Mouse (Mus musculus): ENCODE data around the gene Ifitm10.
A peak's percentile ranks its signal among the peaks of the same experiment; 100 is the strongest.

Gene Ifitm10

GRCm38 (mm10) chr7:142391108-142391507, 17.6 kb upstream of the Ifitm10 start:
- no peak for DNase-seq (ENCODE audit: low spot score in 2 of 2)

- no peak for DNase-seq (ENCODE audit: low spot score in 2 of 2)
These were observed 16.6 kb upstream of the Ifitm10 start for GRCm38 (mm10) chr7:142389961-142390650.

GRCm38 (mm10) chr7:142388740-142389139, 15.2 kb upstream of the Ifitm10 start:
- no peak for DNase-seq (ENCODE audit: low spot score in 2 of 2)

- no peak for DNase-seq (ENCODE audit: low spot score in 2 of 2)
These were observed 14.6 kb upstream of the Ifitm10 start for GRCm38 (mm10) chr7:142388198-142388597.

- DNase-seq (ENCODE audit: low spot score in 2 of 2): peak; percentile 89 to 91
These were observed 14.0 kb upstream of the Ifitm10 start, which contains the start of gene Ctsd for GRCm38 (mm10) chr7:142387419-142388148. Ctsd (minus strand) TSS chr7:142388038.

DNA sequence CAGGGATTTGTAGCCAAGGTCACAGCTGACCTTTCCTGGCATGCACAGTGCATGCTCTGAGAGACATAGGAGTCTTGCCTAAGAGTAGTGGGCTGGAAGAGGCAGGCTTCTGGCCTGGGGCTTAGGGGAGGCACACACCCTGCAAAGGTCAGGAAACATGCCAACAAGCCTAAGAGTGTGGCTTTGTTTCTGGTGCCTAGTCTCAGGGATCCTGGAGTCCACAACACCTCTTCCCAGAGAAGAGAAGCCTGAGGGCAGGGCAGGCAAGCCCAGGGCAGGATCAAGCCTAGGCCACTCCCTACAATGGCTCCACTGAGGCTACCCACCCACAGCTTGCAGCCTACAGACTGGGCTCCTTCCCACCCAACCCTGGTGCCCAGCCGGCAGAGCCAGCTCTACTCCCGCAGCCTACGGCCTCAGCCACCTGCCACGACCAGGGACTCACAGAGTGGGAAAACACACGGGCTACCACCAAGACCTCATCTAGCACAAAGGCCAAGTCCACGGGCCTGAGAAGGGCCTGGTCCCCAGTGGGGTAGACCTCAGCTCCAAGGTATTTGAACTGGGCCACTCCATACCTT, 13.2 kb upstream of the Ifitm10 start:
- no peak for DNase-seq (ENCODE audit: low spot score in 2 of 2)

DNA sequence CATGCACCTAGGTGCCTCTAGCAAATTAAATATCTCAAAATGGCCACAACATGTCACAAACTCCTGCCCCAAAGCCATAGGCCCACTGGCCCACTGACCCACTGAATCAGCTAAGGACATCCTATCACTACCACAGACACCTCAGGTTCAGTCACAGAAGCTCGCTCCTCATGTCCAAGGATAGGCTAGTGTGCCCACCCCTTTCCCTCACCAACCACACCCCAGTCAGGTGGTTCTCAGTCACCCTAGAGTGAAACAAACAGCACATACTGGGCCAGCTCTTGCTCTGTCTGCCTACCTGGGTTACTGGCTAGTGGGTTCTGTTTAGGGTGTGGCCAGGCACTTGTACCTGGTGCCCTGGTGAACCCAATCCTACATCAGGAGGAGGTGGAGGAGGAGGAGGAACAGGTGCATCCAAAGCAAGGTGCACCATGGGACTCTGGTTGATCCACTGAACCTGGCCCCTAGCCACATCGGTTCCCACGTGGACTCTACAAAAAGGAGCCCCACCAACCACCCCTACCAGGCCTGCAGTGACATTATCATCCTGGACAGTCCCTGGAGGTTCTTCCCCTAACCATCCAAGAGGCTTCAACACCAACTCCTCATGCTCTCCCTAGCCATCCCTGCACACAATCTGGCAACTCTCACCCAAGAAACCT, 12.3 kb upstream of the Ifitm10 start:
- peak; percentile 41 to 63 for DNase-seq (ENCODE audit: low spot score in 2 of 2)

DNA sequence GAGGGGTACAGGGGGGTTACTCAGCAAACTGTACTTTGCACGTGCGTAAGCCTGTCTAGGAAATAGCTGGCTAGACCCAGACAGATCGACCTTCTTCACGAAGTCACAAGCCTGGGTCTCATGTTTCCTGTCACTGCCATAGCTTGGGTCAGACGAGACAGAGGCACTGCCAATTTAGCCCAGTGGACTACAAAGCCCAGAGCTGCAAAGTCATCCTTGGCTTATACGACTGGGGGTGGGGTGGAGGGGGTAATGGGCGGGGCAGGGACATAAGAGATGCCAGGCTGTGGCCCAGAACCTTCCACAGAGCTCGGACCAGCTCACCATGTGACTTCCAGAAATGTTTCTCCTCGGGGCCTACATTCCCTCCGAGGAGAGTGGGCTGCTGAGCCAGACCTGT, 10.8 kb upstream of the Ifitm10 start:
- DNase-seq (ENCODE audit: low spot score in 2 of 2): peak in 1 of 2 experiments; percentile 43

- DNase-seq (ENCODE audit: low spot score in 2 of 2): no peak
These were observed 9.0 kb upstream of the Ifitm10 start, which contains the start of gene Gm49369 for GRCm38 (mm10) chr7:142382567-142382966. Gm49369 (minus strand) TSS chr7:142382667.

GRCm38 (mm10) chr7:142381175-142381574, 7.6 kb upstream of the Ifitm10 start:
- peak; percentile 60 to 74 for DNase-seq (ENCODE audit: low spot score in 2 of 2)

GRCm38 (mm10) chr7:142379186-142379585, 5.6 kb upstream of the Ifitm10 start:
- DNase-seq (ENCODE audit: low spot score in 2 of 2): peak; percentile 67 to 82

- DNase-seq (ENCODE audit: low spot score in 2 of 2): no peak
These were observed 3.8 kb upstream of the Ifitm10 start for GRCm38 (mm10) chr7:142377233-142377925.

- no peak for DNase-seq (ENCODE audit: low spot score in 2 of 2)
These were observed 2.5 kb upstream of the Ifitm10 start for GRCm38 (mm10) chr7:142376096-142376495.

GRCm38 (mm10) chr7:142375261-142375724, 1.7 kb upstream of the Ifitm10 start:
- DNase-seq (ENCODE audit: low spot score in 2 of 2): peak in 1 of 2 experiments; percentile 52

- DNase-seq (ENCODE audit: low spot score in 2 of 2): no peak
These were observed 961 bp upstream of the Ifitm10 start for GRCm38 (mm10) chr7:142374413-142375015.

DNA sequence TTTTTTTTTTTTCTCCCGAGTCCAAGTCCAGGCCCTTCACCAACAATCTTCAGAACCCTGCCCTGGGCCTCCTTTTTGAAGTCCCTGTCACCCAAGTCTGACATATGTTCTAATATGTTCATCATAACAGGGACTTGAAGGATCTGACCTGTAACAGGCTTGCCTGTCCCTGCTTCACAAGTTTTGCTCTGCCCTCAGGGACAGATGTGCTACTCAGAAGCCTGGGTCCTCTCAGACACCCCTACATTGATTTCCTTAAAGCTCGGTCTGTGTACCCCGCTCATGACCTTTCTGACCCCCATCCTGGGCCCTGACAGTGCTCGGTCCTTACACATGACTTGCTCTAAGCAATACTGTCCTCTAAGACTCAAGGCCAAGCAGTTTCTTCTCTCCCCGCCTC, 514 bp downstream of the Ifitm10 start:
- no peak for DNase-seq (ENCODE audit: low spot score in 2 of 2)

GRCm38 (mm10) chr7:142371768-142372661, 1.5 kb downstream of the Ifitm10 start:
- DNase-seq (ENCODE audit: low spot score in 2 of 2): no peak

DNA sequence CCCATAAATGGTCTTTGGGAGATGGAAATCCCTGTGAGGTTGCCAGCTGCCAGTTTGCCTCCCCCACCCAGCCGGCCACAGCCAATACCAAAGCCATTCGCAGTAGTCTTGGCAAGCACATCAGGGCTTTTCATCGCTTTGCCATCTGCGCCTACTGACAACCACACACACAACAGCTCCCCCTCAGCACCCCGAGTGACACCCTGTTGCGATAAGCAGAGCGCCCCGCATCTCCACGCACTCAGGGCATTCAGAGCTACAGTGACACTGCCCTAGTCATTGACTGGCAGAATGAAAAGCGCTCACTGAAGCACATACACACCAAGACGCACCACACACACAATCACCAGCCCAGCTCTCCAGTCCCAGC, 2.2 kb downstream of the Ifitm10 start:
- no peak for DNase-seq (ENCODE audit: low spot score in 2 of 2)

DNA sequence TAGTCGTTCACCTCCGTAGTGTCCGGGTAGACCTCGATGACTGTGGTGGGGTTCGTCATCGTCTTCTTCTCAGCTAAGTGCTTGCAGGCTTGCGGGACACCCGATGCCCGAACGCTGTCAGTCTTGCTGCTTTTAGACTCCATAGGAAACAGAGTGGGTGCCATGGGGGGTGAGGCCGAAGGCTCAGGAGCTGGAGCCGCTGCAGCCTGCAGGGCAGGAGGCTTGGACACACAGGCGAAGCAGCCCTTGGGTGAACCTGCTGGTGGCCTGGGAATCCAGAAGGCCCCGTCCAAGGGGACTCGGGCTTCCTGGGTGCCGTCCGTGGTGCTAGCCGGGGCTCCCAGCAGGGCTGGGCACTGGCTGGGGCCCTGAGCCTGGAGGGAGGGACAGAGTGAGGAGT, 2.6 kb downstream of the Ifitm10 start:
- no peak for DNase-seq (ENCODE audit: low spot score in 2 of 2)

DNA sequence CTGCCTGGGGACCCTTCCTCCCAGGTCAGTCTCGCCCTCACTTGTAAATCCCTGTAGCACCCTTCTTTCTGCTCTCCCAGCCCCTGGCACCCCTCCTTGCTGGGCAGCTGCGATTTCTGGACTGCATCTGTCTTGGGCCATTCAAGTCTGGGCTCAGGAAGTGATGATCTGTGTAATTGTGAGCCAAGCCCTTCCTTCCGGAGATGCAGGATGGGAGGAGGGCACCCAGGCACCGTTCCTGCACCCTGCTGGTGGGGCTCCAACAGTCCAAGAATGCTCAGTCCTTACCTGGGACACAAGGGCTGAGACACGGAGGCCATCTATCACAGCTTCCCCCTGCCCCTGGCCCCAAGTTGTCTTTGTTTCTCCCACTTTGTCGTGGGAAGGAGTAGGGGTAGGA, 3.7 kb downstream of the Ifitm10 start:
- no peak for DNase-seq (ENCODE audit: low spot score in 2 of 2)
